Mouse (Mus musculus) CH12.LX (cell line): ENCODE data around the gene Cavin4.

Experiments used
- CHD2 ChIP-seq: IDR thresholded peaks from 2 replicates; pipeline ENCODE4 v1.6.1; 2011; ENCODE audit warnings: low read length, improper control_type of control experiment
- CTCF ChIP-seq, 2 experiments: IDR thresholded peaks in 1 of 2; conservative IDR thresholded peaks in 1 of 2; 2 replicates each; pipeline ENCODE4 v1.5.1; 2011 to 2012; ENCODE audit warnings: low read depth in 2 of 2, low read length in 2 of 2, improper control_type of control experiment in 1 of 2, inconsistent platforms in 1 of 2, mild to moderate bottlenecking in 1 of 2, moderate library complexity in 1 of 2
- GABPA ChIP-seq: IDR thresholded peaks from 2 replicates; pipeline ENCODE4 v1.6.1; 2012; ENCODE audit warnings: low read depth, low read length, improper control_type of control experiment, inconsistent platforms; ENCODE audit not compliant: insufficient replicate concordance
- HCFC1 ChIP-seq: IDR thresholded peaks from 2 replicates; pipeline ENCODE4 v1.6.1; 2012; ENCODE audit warnings: low read depth, mild to moderate bottlenecking, inconsistent platforms, low read length, improper control_type of control experiment
- JUND ChIP-seq: conservative IDR thresholded peaks from 2 replicates; pipeline ENCODE4 v1.6.1; 2011; ENCODE audit warnings: low read depth, low read length, improper control_type of control experiment
- KAT2A ChIP-seq: IDR thresholded peaks from 2 replicates; pipeline ENCODE4 v1.6.1; 2012; ENCODE audit warnings: low read length, improper control_type of control experiment, inconsistent platforms; ENCODE audit not compliant: insufficient replicate concordance
- MAX ChIP-seq: IDR thresholded peaks from 2 replicates; pipeline ENCODE4 v1.6.1; 2011; ENCODE audit warnings: low read length, improper control_type of control experiment
- MXI1 ChIP-seq: IDR thresholded peaks from 2 replicates; pipeline ENCODE4 v1.6.1; 2011; ENCODE audit warnings: mild to moderate bottlenecking, low read depth, low read length, improper control_type of control experiment
- NRF1 ChIP-seq: IDR thresholded peaks from 2 replicates; pipeline ENCODE4 v1.6.1; 2014; ENCODE audit warnings: low read depth, mild to moderate bottlenecking, inconsistent platforms, low read length, improper control_type of control experiment, moderate library complexity
- POLR2A ChIP-seq: IDR thresholded peaks from 2 replicates; pipeline ENCODE4 v1.6.1; 2011; ENCODE audit warnings: low read depth, mild to moderate bottlenecking, improper control_type of control experiment, low read length
- SIN3A ChIP-seq: IDR thresholded peaks from 2 replicates; pipeline ENCODE4 v1.6.1; 2012; ENCODE audit warnings: low read length, improper control_type of control experiment, inconsistent platforms
- USF1 ChIP-seq: IDR thresholded peaks from 2 replicates; pipeline ENCODE4 v1.6.1; 2014; ENCODE audit warnings: low read depth, mild to moderate bottlenecking, inconsistent platforms, low read length, improper control_type of control experiment
- ZNF384 ChIP-seq: IDR thresholded peaks from 2 replicates; pipeline ENCODE4 v1.6.1; 2012; ENCODE audit warnings: low read depth, low read length, improper control_type of control experiment, inconsistent platforms

DNA sequence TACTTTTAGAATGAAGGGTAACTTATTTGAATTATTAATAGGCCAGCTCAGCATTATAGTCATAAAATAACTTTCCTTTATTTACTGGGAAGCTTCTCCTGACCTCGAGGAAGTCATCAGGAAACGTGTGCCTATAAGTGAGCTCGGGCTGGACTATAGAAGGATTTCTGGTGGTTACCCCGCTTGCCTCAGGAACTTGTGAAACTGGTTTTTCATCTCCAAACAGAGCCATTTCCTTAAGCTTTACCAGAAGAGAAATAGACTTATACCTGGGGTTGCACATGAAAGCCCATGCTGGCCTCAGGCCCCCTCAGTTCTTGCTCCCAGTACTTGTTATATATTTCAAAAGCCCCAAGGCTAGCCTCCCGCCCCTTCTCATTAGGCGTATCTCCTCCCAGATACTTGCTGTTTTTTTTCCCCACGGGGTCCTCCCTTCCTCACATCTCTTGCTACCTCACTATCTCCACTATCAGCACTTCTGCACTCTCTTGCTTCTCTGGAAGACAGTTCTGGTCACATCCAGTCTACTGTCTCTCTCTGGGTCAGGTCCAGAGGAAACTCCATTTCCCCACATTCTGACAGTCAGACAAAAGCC is 21.4 kb downstream of the Cavin4 start:
- TF ChIP-seq CTCF (conservative IDR thresholded peaks at IDR 0.05 in 1 of 2, IDR thresholded peaks at IDR 0.05 in 1 of 2; ENCODE audit: low read depth in 2 of 2, low read length in 2 of 2) (no peak), SIN3A (no peak), MXI1 (no peak), POLR2A (no peak), ZNF384 (peak; percentile 38; the same call in 1 of the 2 replicates), HCFC1 (no peak), CHD2 (no peak), NRF1 (no peak), JUND (no peak), KAT2A (no peak), USF1 (no peak), GABPA (no peak), MAX (no peak)
